Mouse (Mus musculus) ES-Bruce4 (cell line): Measurements from ENCODE around the gene Smox.

Experiments used
- CTCF ChIP-seq: IDR thresholded peaks from one replicate; pipeline ENCODE4 v1.8.1; 2011; ENCODE audit warnings: low read depth, low read length
- EP300 ChIP-seq: IDR thresholded peaks from 2 replicates; pipeline ENCODE4 v1.6.1; 2011; ENCODE audit warnings: low read depth, low read length; ENCODE audit not compliant: insufficient read depth

GRCm38 (mm10) chr2:131450491-131450890 lies 40.8 kb upstream of the Smox start:
- no peak for TF ChIP-seq CTCF
- no peak for TF ChIP-seq EP300
